15 mouse cellular contexts compared by ENCODE assay signal in the genomic region with DNA sequence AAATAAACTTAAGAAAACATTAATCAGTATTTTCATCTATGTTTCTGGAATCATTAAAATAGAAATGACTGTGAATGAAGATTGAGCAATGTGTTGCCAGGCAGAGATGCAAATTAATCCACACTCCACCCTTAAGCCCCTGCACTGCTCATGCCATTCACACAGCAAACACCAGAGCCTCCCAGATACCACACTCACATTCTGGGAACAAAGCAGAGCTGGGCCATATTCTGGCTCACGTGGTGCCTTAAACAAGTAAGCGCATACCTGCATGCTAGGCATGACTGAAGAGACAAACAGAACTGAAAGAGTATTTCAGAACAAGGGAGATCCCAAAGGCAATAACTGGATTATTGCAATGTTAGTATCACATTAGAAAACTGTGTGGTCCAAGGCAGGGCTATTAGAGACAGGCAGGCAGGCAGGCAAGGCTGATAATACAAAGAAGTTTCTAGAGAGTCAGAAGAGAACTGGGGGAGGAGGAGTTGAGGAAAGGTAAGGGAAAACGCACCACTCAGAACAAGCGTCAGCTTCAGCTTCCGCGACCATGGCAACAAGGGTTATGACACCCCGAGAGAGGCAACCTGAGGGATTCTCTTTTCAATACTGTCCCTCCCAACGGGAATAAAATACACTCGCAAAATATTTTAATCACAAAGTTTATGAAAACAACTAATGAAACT.
A peak's percentile ranks its signal among the peaks of the same experiment; 100 is the strongest.
DNase-seq lines count a peak whose midpoint lies in the region; ATAC-seq lines count a peak whose summit lies in the region.
"Had no signal": no experiment of that assay in that cellular context is flagged by ENCODE, and none has a peak within 500 bp of the region (broad histone marks: within the 10 kb centered on the region; RNA-seq: fewer than 3 reads in every experiment).

No protein-coding gene starts in this region.

- peak; percentile 13 for DNase-seq in embryonic facial prominence, embryonic 11.5 days (ENCODE audit: low spot score)
- DNase-seq in embryonic facial prominence, embryonic 10.5 days (ENCODE audit: low spot score) = no peak
- DNase-seq in forebrain, embryonic 14.5 days (ENCODE audit: low spot score) = peak; percentile 43
- DNase-seq in limb, embryonic 10.5 days (ENCODE audit: low spot score) = no peak
- DNase-seq in urinary bladder, postnatal 14 days (ENCODE audit: low spot score) = no peak
- DNase-seq in urinary bladder, postnatal 4 days (ENCODE audit: low spot score in 2 of 2) = no peak
- DNase-seq: cerebellum, adult 9-10 months; lung, postnatal 36 days; thymus, adult 2 months had no signal

- no peak overlapping the region for H3K9ac ChIP-seq in embryonic facial prominence, embryonic 11.5 days (replicated peaks; ENCODE audit: low read length)
- H3K9ac ChIP-seq in forebrain, embryonic 14.5 days (ENCODE audit: low read length) = no peak overlapping the region
- no peak overlapping the region for H3K9ac ChIP-seq in neural tube, embryonic 13.5 days
- H3K9ac ChIP-seq: intestine, embryonic 15.5 days; liver, embryonic 15.5 days had no signal

- H3K9me3 ChIP-seq in embryonic facial prominence, embryonic 11.5 days (replicated peaks; ENCODE audit: control insufficient read depth, low read length) = no peaks in the 10 kb centered on the region
- H3K9me3 ChIP-seq in embryonic facial prominence, embryonic 10.5 days = no peaks in the 10 kb centered on the region
- no peaks in the 10 kb centered on the region for H3K9me3 ChIP-seq in forebrain, embryonic 14.5 days (replicated peaks; ENCODE audit: control insufficient read depth, low read length)
- H3K9me3 ChIP-seq in limb, embryonic 10.5 days (replicated peaks) = no peaks in the 10 kb centered on the region
- no peaks in the 10 kb centered on the region for H3K9me3 ChIP-seq in neural tube, embryonic 13.5 days
- H3K9me3 ChIP-seq: intestine, embryonic 15.5 days; liver, embryonic 15.5 days had no signal

- WGBS in embryonic facial prominence, embryonic 11.5 days = 78% methylated on average over 9 of the region's 9 CpGs
- 74% methylated on average over 9 of the region's 9 CpGs for WGBS in embryonic facial prominence, embryonic 10.5 days
- WGBS in forebrain, embryonic 14.5 days = 55% methylated on average over 9 of the region's 9 CpGs
- 76% methylated on average over 9 of the region's 9 CpGs for WGBS in limb, embryonic 10.5 days
- 69% methylated on average over 9 of the region's 9 CpGs for WGBS in neural tube, embryonic 13.5 days

- no peak overlapping the region for H3K4me3 ChIP-seq in embryonic facial prominence, embryonic 11.5 days (ENCODE audit: low read depth, low read length)
- no peak overlapping the region for H3K4me3 ChIP-seq in embryonic facial prominence, embryonic 10.5 days
- no peak overlapping the region for H3K4me3 ChIP-seq in forebrain, embryonic 14.5 days (ENCODE audit: low read depth, low read length)
- no peak overlapping the region for H3K4me3 ChIP-seq in limb, embryonic 10.5 days
- H3K4me3 ChIP-seq in neural tube, embryonic 13.5 days = no peak overlapping the region
- H3K4me3 ChIP-seq: intestine, embryonic 15.5 days; liver, embryonic 15.5 days had no signal

- H3K36me3 ChIP-seq in embryonic facial prominence, embryonic 11.5 days (replicated peaks; ENCODE audit: control insufficient read depth, insufficient read depth, low read depth, low read length) = no peaks in the 10 kb centered on the region
- no peaks in the 10 kb centered on the region for H3K36me3 ChIP-seq in embryonic facial prominence, embryonic 10.5 days (replicated peaks)
- no peaks in the 10 kb centered on the region for H3K36me3 ChIP-seq in forebrain, embryonic 14.5 days (ENCODE audit: control insufficient read depth, insufficient read depth, low read length)
- H3K36me3 ChIP-seq in limb, embryonic 10.5 days = no peaks in the 10 kb centered on the region
- H3K36me3 ChIP-seq in neural tube, embryonic 13.5 days = no peaks in the 10 kb centered on the region
- H3K36me3 ChIP-seq: intestine, embryonic 15.5 days; liver, embryonic 15.5 days had no signal

- H3K27me3 ChIP-seq in embryonic facial prominence, embryonic 11.5 days (ENCODE audit: control insufficient read depth, insufficient read depth, low read length) = no peaks in the 10 kb centered on the region
- no peaks in the 10 kb centered on the region for H3K27me3 ChIP-seq in embryonic facial prominence, embryonic 10.5 days (replicated peaks; ENCODE audit: low read depth, poor library complexity, severe bottlenecking)
- H3K27me3 ChIP-seq in forebrain, embryonic 14.5 days (replicated peaks; ENCODE audit: control insufficient read depth, insufficient read depth, low read length) = no peaks in the 10 kb centered on the region
- H3K27me3 ChIP-seq in limb, embryonic 10.5 days (ENCODE audit: low read depth, poor library complexity, severe bottlenecking) = no peaks in the 10 kb centered on the region
- H3K27me3 ChIP-seq in neural tube, embryonic 13.5 days = no peaks in the 10 kb centered on the region
- H3K27me3 ChIP-seq: intestine, embryonic 15.5 days; liver, embryonic 15.5 days; Patski had no signal

- ATAC-seq in embryonic facial prominence, embryonic 11.5 days (replicated peaks; ENCODE audit: insufficient number of reproducible peaks, low FRiP score, low TSS enrichment, low read depth) = no peak
- ATAC-seq in forebrain, embryonic 14.5 days = peak; percentile 64; the same call in 1 of the 2 replicates
- ATAC-seq in neural tube, embryonic 13.5 days (ENCODE audit: low read depth) = peak; percentile 48; the same call in 1 of the 2 replicates
- no peak for ATAC-seq in megakaryocyte, adult 5-6 weeks (ENCODE audit: poor library complexity, severe bottlenecking)
- ATAC-seq: intestine, embryonic 15.5 days; Patski had no signal

- no peaks in the 10 kb centered on the region for H3K4me1 ChIP-seq in embryonic facial prominence, embryonic 11.5 days (ENCODE audit: control insufficient read depth, insufficient read depth, low read length)
- H3K4me1 ChIP-seq in embryonic facial prominence, embryonic 10.5 days = peaks cover 8% of the 10 kb centered on the region
- no peaks in the 10 kb centered on the region for H3K4me1 ChIP-seq in forebrain, embryonic 14.5 days (ENCODE audit: control insufficient read depth, insufficient read depth, low read length)
- peaks cover 14% of the 10 kb centered on the region; the same call in 1 of the 2 replicates for H3K4me1 ChIP-seq in limb, embryonic 10.5 days
- H3K4me1 ChIP-seq in neural tube, embryonic 13.5 days (replicated peaks) = peaks cover 17% of the 10 kb centered on the region
- H3K4me1 ChIP-seq: intestine, embryonic 15.5 days; liver, embryonic 15.5 days had no signal

- no peak overlapping the region for H3K4me2 ChIP-seq in embryonic facial prominence, embryonic 11.5 days (ENCODE audit: low read depth, low read length)
- H3K4me2 ChIP-seq in forebrain, embryonic 14.5 days (ENCODE audit: low read length) = no peak overlapping the region
- no peak overlapping the region for H3K4me2 ChIP-seq in neural tube, embryonic 13.5 days
- H3K4me2 ChIP-seq: intestine, embryonic 15.5 days; liver, embryonic 15.5 days had no signal

- no peak overlapping the region for H3K27ac ChIP-seq in embryonic facial prominence, embryonic 11.5 days (replicated peaks; ENCODE audit: low read depth, low read length)
- H3K27ac ChIP-seq in embryonic facial prominence, embryonic 10.5 days (replicated peaks) = no peak overlapping the region
- H3K27ac ChIP-seq in forebrain, embryonic 14.5 days (ENCODE audit: low read depth, low read length) = no peak overlapping the region
- 0 out of 2 replicates have a peak overlapping the region, but pooled peaks have one; percentile 2 for H3K27ac ChIP-seq in limb, embryonic 10.5 days
- no peak overlapping the region for H3K27ac ChIP-seq in neural tube, embryonic 13.5 days (replicated peaks)
- H3K27ac ChIP-seq: intestine, embryonic 15.5 days; kidney, postnatal 0 days; liver, embryonic 15.5 days had no signal

Comparison
In these comparisons a context has a peak if more than half of its experiments do, and no peak if none do; other contexts are left out.
1. DNase-seq: peak in embryonic facial prominence, embryonic 11.5 days (single experiment) and forebrain, embryonic 14.5 days (single experiment); none in embryonic facial prominence, embryonic 10.5 days (single experiment), limb, embryonic 10.5 days (single experiment), urinary bladder, postnatal 14 days (single experiment) and urinary bladder, postnatal 4 days (0 of 2).
2. ATAC-seq: peak in forebrain, embryonic 14.5 days (single experiment) and neural tube, embryonic 13.5 days (single experiment); none in embryonic facial prominence, embryonic 11.5 days (single experiment) and megakaryocyte, adult 5-6 weeks (single experiment).